Mouse (Mus musculus) gastrocnemius, adult 2 months (tissue): Measurements from ENCODE around the gene Lmf2. TPM values are rescaled to one million over a fixed set of nuclear protein-coding genes. Genes with fewer than 3 reads are reported as not detected.

ENCODE experiments used
- DNase-seq: peaks from one replicate; pipeline ENCODE4 v3.0.0; 2022
- H3K27ac ChIP-seq: fragments of 200-600 bp; 2 replicates; pipeline ENCODE4 v1.8.1; 2022; ENCODE audit warnings: mild to moderate bottlenecking
- H3K4me3 ChIP-seq: fragments of 200-600 bp; 2 replicates; pipeline ENCODE4 v1.8.1; 2022; ENCODE audit warnings: mild to moderate bottlenecking, moderate library complexity
- CTCF ChIP-seq: fragments of 200-600 bp; IDR thresholded peaks from 2 replicates; pipeline ENCODE4 v1.8.1; 2022; ENCODE audit warnings: antibody characterized with exemption, mild to moderate bottlenecking, moderate library complexity
- intact Hi-C: fragments of 180-260 bp; cut with DNase I; formaldehyde crosslinking; loops from one replicate; pipeline ENCODE4 v1.15.1; 2025
- total RNA-seq, 2 experiments: library from RNA; stranded (reverse); gene quantifications; 2 replicates each; pipeline ENCODE4 v1.2.3; 2021

Gene Lmf2
- total RNA-seq, 2 experiments from 2014 or later: 12.7 to 16.1 TPM

GRCm38 (mm10) chr15:89334774-89335537 lies 20.5 kb downstream of the Lmf2 start:
- TF ChIP-seq CTCF: no peak
- Histone ChIP-seq H3K27ac (no peak overlapping the region), H3K4me3 (no peak overlapping the region)
- intact Hi-C loops: no loop called here
- DNase-seq: no peak

- no peak for TF ChIP-seq CTCF
- intact Hi-C loops: no loop called here
These were observed 21.2 kb downstream of the Lmf2 start, which contains the start of gene Miox for GRCm38 (mm10) chr15:89334271-89334670. TSS of gene Miox (plus strand) at chr15:89334398.

DNA sequence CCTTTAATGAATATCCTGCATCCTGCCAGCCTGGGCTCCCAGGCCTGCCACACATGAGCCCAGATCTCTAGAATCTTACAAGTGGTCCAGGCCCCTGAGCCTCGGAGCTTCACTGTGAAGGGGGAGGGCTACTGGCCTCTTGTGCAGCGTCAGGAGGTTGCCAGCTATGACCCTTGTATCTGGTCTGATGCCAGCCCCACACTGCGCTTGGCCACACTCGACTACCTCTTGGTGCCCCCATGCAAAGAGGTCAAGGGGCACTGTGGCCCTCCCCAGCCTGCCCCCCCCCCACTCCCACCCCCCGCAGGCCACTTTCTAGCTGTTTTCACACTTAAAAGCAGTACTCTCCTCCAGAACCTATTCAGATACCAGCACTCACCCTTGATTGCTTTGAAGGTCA lies 29.0 kb downstream of the Lmf2 start:
- TF ChIP-seq CTCF: no peak
- no peak for DNase-seq
- no peak overlapping the region for H3K4me3 ChIP-seq
- intact Hi-C loops: no loop called here
- H3K27ac ChIP-seq: no peak overlapping the region

More at GRCm38 (mm10) chr15:89334271-89334670, 21.2 kb downstream of the Lmf2 start, which contains the start of gene Miox:
- no peak for DNase-seq
- Histone ChIP-seq H3K27ac (no peak within 1 kb of the TSS), H3K4me3 (no peak within 1 kb of the TSS)

DNA sequence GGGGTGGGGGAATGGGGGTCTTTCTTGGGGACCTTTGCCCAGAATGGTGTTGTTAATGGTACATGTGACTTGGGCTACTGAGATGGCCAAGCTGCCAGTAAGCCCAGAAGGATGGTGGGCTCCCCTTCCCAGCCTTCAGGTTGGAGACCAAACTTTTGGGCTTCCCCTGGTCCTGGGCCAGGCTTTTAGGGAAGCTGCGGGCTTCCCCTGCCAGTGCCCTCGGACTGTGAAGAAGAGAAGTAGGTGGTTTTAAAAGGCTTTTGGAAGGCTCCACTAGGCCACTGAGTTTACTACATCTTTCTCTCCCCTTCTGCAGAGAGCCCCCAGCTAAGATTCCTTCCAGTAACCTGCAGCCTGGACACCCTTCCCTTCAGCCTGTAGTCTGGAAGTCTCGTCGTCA lies 31.8 kb downstream of the Lmf2 start:
- TF ChIP-seq CTCF: no peak
- no peak for DNase-seq
- intact Hi-C loops: no loop called here
- Histone ChIP-seq H3K27ac (no peak overlapping the region), H3K4me3 (no peak overlapping the region)

DNA sequence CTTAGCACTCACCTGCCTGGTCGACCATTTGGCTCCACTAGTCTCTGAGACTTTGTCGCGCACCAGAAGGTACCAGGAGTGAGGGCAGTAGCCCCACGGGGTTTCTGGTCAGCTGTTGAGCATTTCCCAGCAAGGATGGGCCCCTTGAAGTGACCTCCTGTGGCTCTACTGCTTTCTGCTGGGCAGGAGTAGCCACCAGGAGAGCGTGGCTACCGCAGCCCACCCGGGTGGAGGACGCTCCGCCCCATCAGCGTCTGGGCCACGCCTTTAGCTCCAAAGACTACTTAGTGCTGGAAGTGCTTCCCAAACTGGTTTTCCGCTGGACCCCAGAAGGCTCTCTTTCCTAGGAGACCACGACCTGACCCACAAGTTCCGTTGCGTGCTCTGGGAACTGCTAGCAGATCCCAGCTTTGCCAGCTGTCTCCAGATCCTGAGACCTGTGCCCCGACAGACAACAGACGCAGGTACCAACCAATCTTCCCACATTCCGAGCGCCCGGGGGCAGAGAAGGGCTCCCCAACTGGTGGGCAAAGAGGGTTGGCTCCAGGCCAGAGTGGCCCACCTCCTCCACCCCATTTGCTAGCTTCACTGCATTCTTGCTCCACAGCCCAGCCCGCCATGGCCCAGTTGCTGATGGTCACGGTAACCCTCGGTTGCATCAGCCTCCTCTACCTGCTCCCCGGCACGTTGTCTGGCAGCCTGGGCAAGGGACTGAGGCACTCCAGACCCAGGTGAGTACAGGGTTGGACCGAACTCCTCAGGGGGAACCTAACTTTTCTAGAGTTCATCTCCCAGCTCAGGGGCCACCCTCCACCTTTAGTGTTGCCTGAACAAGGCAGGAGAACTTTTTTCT lies 32.6 kb downstream of the Lmf2 start, which contains the start of gene Adm2:
Adm2 (plus strand) TSS at position 51 of the 853 bp plus-strand sequence.
- Histone ChIP-seq H3K4me3 (no peak within 1 kb of the TSS), H3K27ac (no peak within 1 kb of the TSS)
- TF ChIP-seq CTCF: no peak
- intact Hi-C loops: no loop called here
- DNase-seq: no peak

- intact Hi-C loops: no loop called here
- Histone ChIP-seq H3K27ac (no peak overlapping the region), H3K4me3 (no peak overlapping the region)
- TF ChIP-seq CTCF: no peak
- no peak for DNase-seq
These were observed 34.2 kb downstream of the Lmf2 start for GRCm38 (mm10) chr15:89321264-89321663.

DNA sequence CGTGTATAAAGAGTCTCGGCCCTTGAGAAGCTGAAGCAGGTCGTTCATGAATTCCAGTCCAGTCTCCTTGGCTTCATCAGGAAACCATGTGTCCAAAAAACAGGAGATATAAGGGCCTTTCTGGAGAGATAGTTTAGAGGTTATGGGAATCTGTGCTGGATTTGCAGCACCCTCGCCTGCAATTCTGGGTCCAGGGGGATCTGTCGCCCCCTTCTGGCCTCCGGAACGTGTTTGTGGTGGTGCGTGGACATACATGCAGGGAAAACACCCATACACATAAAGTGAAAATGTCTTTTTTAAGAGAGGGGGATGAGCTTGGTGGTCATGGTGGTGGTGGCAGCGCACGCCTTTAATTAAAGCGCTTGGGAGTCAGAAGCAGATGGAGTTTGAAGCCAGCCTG lies 39.3 kb downstream of the Lmf2 start:
- peak overlapping the region; percentile 93 for H3K4me3 ChIP-seq
- intact Hi-C loops: loop anchor here (2.0 kb wide), 1 partner anchor 39 kb away; the partner anchor contains the start of genes Lmf2 and Ncaph2
- TF ChIP-seq CTCF: peak; percentile 33; the same call in 1 of the 2 replicates
- peak overlapping the region; percentile 90; the same call in 1 of the 2 replicates for H3K27ac ChIP-seq
- DNase-seq: peak; percentile 17

DNA sequence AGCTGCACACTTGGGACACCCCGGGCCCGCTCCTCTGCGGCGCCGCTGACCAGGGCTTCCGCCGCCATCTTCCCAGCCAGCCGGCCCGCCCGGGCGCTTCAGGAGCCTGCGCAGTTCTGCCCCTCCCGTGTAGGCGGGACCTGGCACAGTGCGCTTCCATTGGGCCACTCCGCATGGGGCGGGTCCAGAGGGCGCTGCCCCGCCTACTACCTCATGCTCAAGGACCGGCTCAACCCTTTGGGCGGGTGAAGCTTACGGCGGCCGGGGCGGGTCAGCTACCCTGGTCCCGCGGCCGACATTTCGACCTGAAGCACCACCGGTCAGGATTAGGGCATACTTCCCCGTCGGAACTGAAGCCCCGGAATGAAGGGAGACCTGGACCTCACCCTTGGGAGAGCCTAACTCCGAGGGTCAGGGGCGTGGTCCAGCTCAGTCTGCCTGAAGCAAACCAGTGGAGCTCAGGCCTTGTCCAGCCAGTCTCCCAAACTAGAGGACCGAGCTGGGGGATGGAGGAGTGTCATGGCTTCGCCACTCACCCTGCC lies 40.2 kb downstream of the Lmf2 start, which contains the start of gene Sbf1:
Sbf1 (minus strand) TSS at position 122 of the 542 bp plus-strand sequence.
- peak; percentile 100 for DNase-seq
- Histone ChIP-seq H3K4me3 (peak within 1 kb of the TSS; percentile 93), H3K27ac (peak within 1 kb of the TSS; percentile 90)
- TF ChIP-seq CTCF: no peak
- intact Hi-C loops: no loop called here

DNA sequence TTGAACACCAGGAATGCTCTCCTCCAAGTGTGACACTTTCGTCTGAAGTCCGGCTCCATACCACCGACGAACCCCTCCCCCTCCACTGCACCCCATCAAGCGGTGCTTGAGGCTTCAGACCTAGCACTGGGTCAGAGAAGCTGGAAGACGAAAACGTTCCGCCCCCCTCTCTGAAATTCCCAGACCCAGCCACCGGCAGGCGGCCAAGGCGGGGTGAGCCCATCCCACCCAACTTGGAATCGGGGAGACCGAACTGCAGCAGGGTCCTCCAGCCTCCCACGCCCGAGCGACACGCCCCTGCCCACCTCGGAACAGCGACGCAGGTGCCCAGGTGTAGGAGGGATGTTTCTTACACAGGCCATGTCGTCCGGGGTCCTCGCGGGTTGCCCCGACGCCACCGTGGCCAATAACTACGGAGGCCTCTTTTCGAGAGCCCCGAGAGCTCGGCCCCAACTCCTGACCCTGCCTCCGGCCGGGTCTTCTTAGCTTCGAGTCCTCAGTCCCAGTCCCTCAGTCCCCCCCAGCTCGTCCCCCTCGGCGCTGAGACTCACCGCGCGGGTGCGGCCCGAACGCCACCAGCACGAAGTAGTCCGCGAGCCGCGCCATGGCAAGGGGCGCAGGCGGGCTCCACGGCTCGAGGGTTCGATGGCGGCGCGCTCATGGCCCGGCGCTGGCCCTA lies 40.8 kb downstream of the Lmf2 start:
- no peak for TF ChIP-seq CTCF
- Histone ChIP-seq H3K27ac (peak overlapping the region; percentile 90), H3K4me3 (peak overlapping the region; percentile 93)
- DNase-seq: peak; percentile 56
- intact Hi-C loops: no loop called here

GRCm38 (mm10) chr15:89314107-89314506 lies 41.4 kb downstream of the Lmf2 start:
- peak overlapping the region; percentile 93 for H3K4me3 ChIP-seq
- intact Hi-C loops: no loop called here
- no peak for DNase-seq
- no peak for TF ChIP-seq CTCF
- H3K27ac ChIP-seq: peak overlapping the region; percentile 90

- intact Hi-C loops: no loop called here
- Histone ChIP-seq H3K4me3 (peak overlapping the region; percentile 93), H3K27ac (no peak overlapping the region)
- TF ChIP-seq CTCF: no peak
- no peak for DNase-seq
These were observed 42.1 kb downstream of the Lmf2 start for GRCm38 (mm10) chr15:89313359-89313758.

DNA sequence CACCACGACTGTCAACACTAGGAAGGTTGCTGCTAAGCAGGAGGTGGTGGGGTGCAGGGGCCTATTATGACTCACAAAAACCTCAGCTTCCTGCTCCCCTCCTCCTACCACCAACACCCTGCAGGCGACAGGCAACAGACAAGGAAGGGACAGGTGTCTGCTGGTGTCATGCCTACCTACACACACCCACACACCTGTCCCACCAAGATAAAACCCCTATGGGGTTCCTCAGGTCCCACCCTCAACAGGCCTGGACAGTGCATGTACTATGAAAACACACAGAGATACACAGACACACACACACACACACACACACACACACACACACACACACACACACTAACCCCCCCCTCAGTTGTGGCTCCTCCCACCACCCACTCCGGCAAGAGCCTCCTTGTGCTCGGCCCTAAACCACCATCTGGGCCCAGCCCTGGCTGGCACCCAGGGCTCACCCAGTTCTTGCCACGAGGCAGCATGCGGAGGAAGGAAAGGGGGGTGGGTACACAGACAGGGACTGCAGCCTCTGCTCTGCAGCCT lies 45.4 kb downstream of the Lmf2 start:
- Histone ChIP-seq H3K4me3 (no peak overlapping the region; the same call in 1 of the 2 replicates), H3K27ac (0 out of 2 replicates have a peak overlapping the region, but pooled peaks have one; percentile 13)
- TF ChIP-seq CTCF: no peak
- intact Hi-C loops: no loop called here
- peak; percentile 52 for DNase-seq
